Mouse (Mus musculus): ENCODE results near the gene Tspan11. TPM values are rescaled to one million over a fixed set of nuclear protein-coding genes. Genes with fewer than 3 reads are reported as not detected.

Tspan11 gene
- polyA plus RNA-seq, 1 experiment from 2014 or later, result 5.6 TPM

DNA sequence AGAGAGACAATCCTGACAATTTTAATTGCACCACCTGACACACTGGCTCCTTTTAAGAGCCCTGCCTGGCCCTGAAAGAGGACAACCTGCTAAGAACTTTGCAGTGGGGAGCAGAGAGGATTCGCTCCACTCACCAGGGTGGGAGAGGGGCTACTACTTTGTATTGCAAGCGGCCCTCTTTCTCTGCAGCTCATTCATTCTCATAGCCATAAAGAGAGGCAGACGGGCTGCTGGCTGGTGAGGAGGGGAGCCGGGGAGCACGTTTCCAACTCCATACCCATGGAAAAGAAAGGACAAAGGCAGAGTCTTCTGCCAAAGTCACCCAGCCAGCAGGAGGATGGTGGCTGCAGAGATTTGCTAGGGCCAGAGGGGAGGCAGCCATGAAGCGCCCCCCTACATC lies 86.2 kb downstream of the Tspan11 start:
- Histone ChIP-seq H3K27me3 (ENCODE audit: insufficient read depth, low read length) (no peaks in the 10 kb centered on the region), H3K4me1 (replicated peaks; ENCODE audit: insufficient read depth, low read length) (0 out of 2 replicates have a peak, but pooled peaks cover 3% of the 10 kb centered on the region), H3K36me3 (ENCODE audit: insufficient read depth, low read length) (0 out of 2 replicates have a peak, but pooled peaks cover 4% of the 10 kb centered on the region), H3K9ac (ENCODE audit: low read depth, low read length) (no peak overlapping the region), H3K27ac (no peak overlapping the region), H3K9me3 (replicated peaks; ENCODE audit: low read length) (no peaks in the 10 kb centered on the region), H3K4me3 (replicated peaks; ENCODE audit: low read depth, low read length) (no peak overlapping the region), H3K4me2 (ENCODE audit: low read length) (no peak overlapping the region)
- WGBS, result 52% methylated on average over 6 of the region's 6 CpGs
- DNase-seq (ENCODE audit: low spot score), result no peak
- ATAC-seq (replicated peaks; ENCODE audit: low FRiP score, low read depth), result no peak
- TF ChIP-seq CTCF (IDR thresholded peaks at IDR 0.05; ENCODE audit: low read depth), result no peak

DNA sequence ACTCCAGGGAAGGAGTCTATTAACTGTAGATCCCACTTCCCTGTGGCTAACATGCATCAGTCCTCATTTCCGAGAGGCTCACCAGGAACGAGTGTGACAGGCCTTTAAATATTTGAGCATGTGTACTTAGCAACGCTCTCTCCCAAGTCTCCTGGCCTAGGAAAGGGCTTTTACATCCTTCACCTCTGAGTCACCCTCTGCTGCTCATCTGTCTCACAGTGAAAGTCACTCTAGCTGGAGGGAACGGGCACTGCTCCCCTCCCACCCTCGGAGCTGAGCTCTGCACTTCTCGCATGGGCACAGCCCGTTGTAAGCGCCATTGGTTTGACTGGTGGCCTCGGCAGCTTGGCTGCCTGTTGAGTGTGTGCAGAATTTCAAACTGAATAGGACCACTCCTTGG lies 86.6 kb downstream of the Tspan11 start:
- H3K4me1 ChIP-seq (replicated peaks; ENCODE audit: insufficient read depth, low read length), result 0 out of 2 replicates have a peak, but pooled peaks cover 3% of the 10 kb centered on the region
- H3K9me3 ChIP-seq (replicated peaks; ENCODE audit: low read length), result no peaks in the 10 kb centered on the region
- H3K4me2 ChIP-seq (ENCODE audit: low read length), result no peak overlapping the region
- H3K27me3 ChIP-seq (ENCODE audit: insufficient read depth, low read length), result no peaks in the 10 kb centered on the region
- 28% methylated on average over 9 of the region's 9 CpGs for WGBS
- no peak overlapping the region for H3K27ac ChIP-seq
- H3K4me3 ChIP-seq (replicated peaks; ENCODE audit: low read depth, low read length), result no peak overlapping the region
- ATAC-seq (replicated peaks; ENCODE audit: low FRiP score, low read depth) (peak; percentile 62; the same call in 1 of the 2 replicates), DNase-seq (ENCODE audit: low spot score) (peak; percentile 65)
- no peak for TF ChIP-seq CTCF (IDR thresholded peaks at IDR 0.05; ENCODE audit: low read depth)
- 0 out of 2 replicates have a peak, but pooled peaks cover 4% of the 10 kb centered on the region for H3K36me3 ChIP-seq (ENCODE audit: insufficient read depth, low read length)
- H3K9ac ChIP-seq (ENCODE audit: low read depth, low read length), result no peak overlapping the region

GRCm38 (mm10) chr6:127976695-127977094 lies 89.3 kb downstream of the Tspan11 start:
- ATAC-seq (replicated peaks; ENCODE audit: low FRiP score, low read depth) (no peak), DNase-seq (ENCODE audit: low spot score) (no peak)
- 83% methylated on average over 6 of the region's 6 CpGs for WGBS
- Histone ChIP-seq H3K9me3 (replicated peaks; ENCODE audit: low read length) (no peaks in the 10 kb centered on the region), H3K4me3 (replicated peaks; ENCODE audit: low read depth, low read length) (no peak overlapping the region), H3K36me3 (ENCODE audit: insufficient read depth, low read length) (0 out of 2 replicates have a peak, but pooled peaks cover 4% of the 10 kb centered on the region), H3K4me1 (replicated peaks; ENCODE audit: insufficient read depth, low read length) (0 out of 2 replicates have a peak, but pooled peaks cover 13% of the 10 kb centered on the region), H3K4me2 (ENCODE audit: low read length) (no peak overlapping the region), H3K9ac (ENCODE audit: low read depth, low read length) (no peak overlapping the region), H3K27me3 (ENCODE audit: insufficient read depth, low read length) (no peaks in the 10 kb centered on the region), H3K27ac (no peak overlapping the region)
- TF ChIP-seq CTCF (IDR thresholded peaks at IDR 0.05; ENCODE audit: low read depth), result no peak

DNA sequence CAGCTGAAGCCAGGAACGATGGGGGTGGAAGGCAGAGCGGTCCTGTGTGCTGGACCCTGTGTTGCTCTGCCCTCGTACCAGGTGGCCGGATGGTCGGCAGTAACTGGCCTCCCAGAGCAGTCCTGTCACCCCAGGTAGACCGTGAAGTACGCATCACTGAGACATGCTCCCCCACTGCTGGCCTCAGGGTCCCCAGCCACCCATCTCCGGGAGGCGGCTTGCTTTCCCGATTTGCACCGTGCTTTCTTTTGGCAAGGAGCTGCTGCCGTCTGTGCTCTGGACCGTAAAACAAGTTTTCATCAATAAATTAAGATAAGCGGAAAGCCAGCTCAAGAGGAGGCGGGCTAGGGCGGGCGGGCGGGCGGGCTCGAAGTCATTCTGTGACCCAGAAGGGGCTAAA lies 91.6 kb downstream of the Tspan11 start:
- Histone ChIP-seq H3K27me3 (ENCODE audit: insufficient read depth, low read length) (no peaks in the 10 kb centered on the region), H3K9me3 (replicated peaks; ENCODE audit: low read length) (no peaks in the 10 kb centered on the region), H3K4me1 (replicated peaks; ENCODE audit: insufficient read depth, low read length) (0 out of 2 replicates have a peak, but pooled peaks cover 10% of the 10 kb centered on the region), H3K4me3 (replicated peaks; ENCODE audit: low read depth, low read length) (no peak overlapping the region), H3K27ac (no peak overlapping the region), H3K36me3 (ENCODE audit: insufficient read depth, low read length) (0 out of 2 replicates have a peak, but pooled peaks cover 4% of the 10 kb centered on the region), H3K4me2 (ENCODE audit: low read length) (peak overlapping the region; percentile 21; the same call in 1 of the 2 replicates), H3K9ac (ENCODE audit: low read depth, low read length) (no peak overlapping the region)
- 23% methylated on average over 20 of the region's 20 CpGs for WGBS
- ATAC-seq (replicated peaks; ENCODE audit: low FRiP score, low read depth) (no peak), DNase-seq (ENCODE audit: low spot score) (peak; percentile 60)
- no peak for TF ChIP-seq CTCF (IDR thresholded peaks at IDR 0.05; ENCODE audit: low read depth)

GRCm38 (mm10) chr6:127979831-127980230 lies 92.4 kb downstream of the Tspan11 start:
- Histone ChIP-seq H3K27me3 (ENCODE audit: insufficient read depth, low read length) (no peaks in the 10 kb centered on the region), H3K27ac (no peak overlapping the region), H3K4me1 (replicated peaks; ENCODE audit: insufficient read depth, low read length) (0 out of 2 replicates have a peak, but pooled peaks cover 10% of the 10 kb centered on the region), H3K4me2 (ENCODE audit: low read length) (no peak overlapping the region), H3K9me3 (replicated peaks; ENCODE audit: low read length) (no peaks in the 10 kb centered on the region), H3K9ac (ENCODE audit: low read depth, low read length) (no peak overlapping the region), H3K36me3 (ENCODE audit: insufficient read depth, low read length) (no peaks in the 10 kb centered on the region), H3K4me3 (replicated peaks; ENCODE audit: low read depth, low read length) (no peak overlapping the region)
- 97% methylated on average over 5 of the region's 5 CpGs for WGBS
- no peak for ATAC-seq (replicated peaks; ENCODE audit: low FRiP score, low read depth)
- TF ChIP-seq CTCF (IDR thresholded peaks at IDR 0.05; ENCODE audit: low read depth), result no peak
- no peak for DNase-seq (ENCODE audit: low spot score)

DNA sequence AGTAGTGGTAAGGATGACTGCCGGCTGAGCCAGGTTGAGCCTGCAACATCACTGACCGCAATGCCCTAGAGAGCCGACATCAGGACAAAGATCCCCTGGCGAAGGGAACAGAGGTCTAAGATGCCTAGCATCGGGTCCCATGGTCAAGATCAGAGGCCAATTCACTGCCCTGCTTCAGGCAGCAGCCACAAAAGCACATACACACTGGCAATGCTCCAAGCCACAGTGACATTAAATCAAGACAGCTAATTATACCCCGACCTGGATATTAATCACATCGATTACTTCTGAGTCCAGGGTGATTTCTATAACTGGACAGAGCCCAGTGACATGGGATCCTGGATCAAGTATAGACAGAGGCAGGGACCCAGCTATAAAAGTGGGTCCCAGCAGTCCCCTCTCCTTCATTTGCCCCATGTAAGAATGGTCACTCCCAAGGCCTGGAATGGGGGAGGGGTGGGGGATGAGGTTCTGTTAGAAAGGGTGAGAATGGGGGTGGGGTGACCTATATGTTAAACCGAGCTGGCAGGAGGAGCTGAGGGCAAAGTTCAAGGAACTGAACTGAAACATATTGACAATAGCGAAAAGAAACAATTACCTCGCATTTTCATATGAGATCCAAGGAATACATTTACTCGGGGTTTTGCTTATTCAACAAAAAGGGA lies 93.1 kb downstream of the Tspan11 start:
- H3K27ac ChIP-seq, result no peak overlapping the region
- no peak for TF ChIP-seq CTCF (IDR thresholded peaks at IDR 0.05; ENCODE audit: low read depth)
- 52% methylated on average over 11 of the region's 11 CpGs for WGBS

More for the DNA sequence above, 93.1 kb downstream of the Tspan11 start:
- H3K9me3 ChIP-seq (replicated peaks; ENCODE audit: low read length), result no peaks in the 10 kb centered on the region
- ATAC-seq (replicated peaks; ENCODE audit: low FRiP score, low read depth), result no peak
- 0 out of 2 replicates have a peak, but pooled peaks cover 10% of the 10 kb centered on the region for H3K4me1 ChIP-seq (replicated peaks; ENCODE audit: insufficient read depth, low read length)
- H3K4me3 ChIP-seq (replicated peaks; ENCODE audit: low read depth, low read length), result no peak overlapping the region
- no peak for DNase-seq (ENCODE audit: low spot score)
- no peak overlapping the region for H3K4me2 ChIP-seq (ENCODE audit: low read length)
- no peaks in the 10 kb centered on the region for H3K27me3 ChIP-seq (ENCODE audit: insufficient read depth, low read length)
- no peak overlapping the region for H3K9ac ChIP-seq (ENCODE audit: low read depth, low read length)
- no peaks in the 10 kb centered on the region for H3K36me3 ChIP-seq (ENCODE audit: insufficient read depth, low read length)

Data from kidney, postnatal 0 days (tissue).